Mouse (Mus musculus) hindbrain, embryonic 11.5 days (tissue): ENCODE measurements around the gene 0610040J01Rik. TPM values are rescaled to one million over a fixed set of nuclear protein-coding genes. Genes with fewer than 3 reads are reported as not detected.

Experiments used
- ATAC-seq: fragments of 200-750 bp; cut with Nextera tagmentation; 2 replicates; pipeline ENCODE4 v1.8.0; 2017; ENCODE audit warnings: mild to moderate bottlenecking, moderate TSS enrichment, moderate library complexity; ENCODE audit not compliant: low FRiP score
- DNase-seq: peaks from one replicate; pipeline ENCODE4 v3.0.0-alpha.2; 2015; ENCODE audit warnings: low spot score
- H3K27ac ChIP-seq: fragments of 300-500 bp; sonication (generic); 2 replicates; pipeline ENCODE4 v1.5.1; 2014; ENCODE audit warnings: mild to moderate bottlenecking, low read depth, low read length
- H3K27me3 ChIP-seq: fragments of 300-500 bp; sonication (generic); 2 replicates; pipeline ENCODE4 v1.6.1; 2014; ENCODE audit warnings: mild to moderate bottlenecking, low read length, moderate library complexity, mixed read lengths; ENCODE audit not compliant: control insufficient read depth, insufficient read depth
- H3K36me3 ChIP-seq: fragments of 300-500 bp; sonication (generic); 2 replicates; pipeline ENCODE4 v1.6.1; 2014; ENCODE audit warnings: mild to moderate bottlenecking, low read length, moderate library complexity, mixed read lengths; ENCODE audit not compliant: control insufficient read depth, insufficient read depth
- H3K4me1 ChIP-seq: fragments of 300-500 bp; sonication (generic); replicated peaks from 2 replicates; pipeline ENCODE4 v1.6.1; 2014; ENCODE audit warnings: low read length, mixed read lengths; ENCODE audit not compliant: control insufficient read depth, insufficient read depth
- H3K4me2 ChIP-seq: fragments of 300-500 bp; sonication (generic); replicated peaks from 2 replicates; pipeline ENCODE4 v1.6.1; 2014; ENCODE audit warnings: mild to moderate bottlenecking, low read depth, low read length
- H3K4me3 ChIP-seq: fragments of 300-500 bp; sonication (generic); 2 replicates; pipeline ENCODE4 v1.5.1; 2014; ENCODE audit warnings: low read depth, low read length
- H3K9ac ChIP-seq: fragments of 300-500 bp; sonication (generic); 2 replicates; pipeline ENCODE4 v1.6.1; 2014; ENCODE audit warnings: low read depth, low read length
- H3K9me3 ChIP-seq: fragments of 300-500 bp; sonication (generic); 2 replicates; pipeline ENCODE4 v1.6.1; 2016; ENCODE audit warnings: low read length; ENCODE audit not compliant: control insufficient read depth
- WGBS: fragments of 180-500 bp; shearing (Covaris S2); extraction: QIAGEN DNeasy Blood & Tissue Kit; methylation state at CpG from one replicate; pipeline ENCODE4 v1.1.7; 2014; 5-methylcytosine and 5-hydroxymethylcytosine counted together
- polyA plus RNA-seq: library from polyadenylated mRNA; unstranded; fragments of >200 nt; fragmentation: Nextera tagmentation; extraction: Ambion mirVana; gene quantifications from 2 replicates; pipeline ENCODE4 v1.2.1, GENCODE M21; 2014

The 0610040J01Rik gene
- polyA plus RNA-seq, 1 experiment from 2014 or later = 2.6 TPM

DNA sequence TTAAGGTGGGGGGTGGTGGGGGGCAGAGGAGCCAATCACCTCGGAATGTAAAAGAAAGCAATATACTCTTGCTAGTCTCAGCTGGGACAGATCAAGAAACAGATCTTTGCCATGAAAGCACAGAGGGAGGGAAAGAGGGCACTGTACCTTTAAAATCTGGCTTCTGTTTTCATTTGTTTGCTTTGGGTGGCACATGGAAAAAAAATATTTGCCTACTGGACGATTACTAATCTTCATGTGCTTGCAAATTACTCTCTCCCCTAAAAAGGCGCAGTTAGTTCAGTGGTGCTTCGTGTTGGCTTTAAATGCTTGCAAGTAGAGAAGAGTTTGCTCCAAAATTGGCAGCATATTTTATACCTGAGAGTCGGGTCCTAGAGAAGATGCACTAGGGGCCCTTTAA is 13.7 kb downstream of the 0610040J01Rik start:
- 72% methylated on average over 5 of the region's 5 CpGs for WGBS

DNA sequence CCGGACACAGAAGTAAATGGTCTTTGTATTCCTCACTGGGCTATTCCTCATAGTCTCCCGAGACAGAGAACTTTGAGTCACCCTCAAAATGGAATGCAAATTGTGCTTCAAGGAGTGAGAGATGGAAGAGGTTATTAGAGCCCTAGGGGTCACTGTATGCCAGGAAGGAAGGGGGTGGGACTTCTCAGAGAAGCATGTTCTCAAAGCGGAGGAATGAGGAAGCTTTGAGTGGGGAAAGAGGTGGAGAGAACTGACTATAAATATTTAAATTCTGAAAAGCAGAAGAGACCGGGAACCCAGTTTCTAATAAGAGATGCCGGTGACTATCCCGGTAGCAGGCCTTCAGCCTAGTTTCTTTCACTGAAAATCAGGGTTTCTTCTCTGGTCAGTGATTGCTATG is 14.8 kb downstream of the 0610040J01Rik start:
- WGBS = 76% methylated on average over 6 of the region's 6 CpGs
- Histone ChIP-seq H3K27me3 (no peaks in the 10 kb centered on the region), H3K36me3 (no peaks in the 10 kb centered on the region), H3K4me1 (no peaks in the 10 kb centered on the region), H3K4me2 (no peak overlapping the region), H3K4me3 (no peak overlapping the region), H3K9me3 (no peaks in the 10 kb centered on the region), H3K9ac (no peak overlapping the region), H3K27ac (no peak overlapping the region)
- no peak for DNase-seq
- ATAC-seq = no peak

More for the DNA sequence above, 13.7 kb downstream of the 0610040J01Rik start:
- no peak overlapping the region for H3K9ac ChIP-seq
- no peak overlapping the region for H3K4me2 ChIP-seq
- H3K4me1 ChIP-seq = no peaks in the 10 kb centered on the region
- no peaks in the 10 kb centered on the region for H3K36me3 ChIP-seq
- no peak overlapping the region for H3K27ac ChIP-seq
- ATAC-seq (no peak), DNase-seq (no peak)
- H3K9me3 ChIP-seq = no peaks in the 10 kb centered on the region
- H3K4me3 ChIP-seq = no peak overlapping the region
- no peaks in the 10 kb centered on the region for H3K27me3 ChIP-seq

DNA sequence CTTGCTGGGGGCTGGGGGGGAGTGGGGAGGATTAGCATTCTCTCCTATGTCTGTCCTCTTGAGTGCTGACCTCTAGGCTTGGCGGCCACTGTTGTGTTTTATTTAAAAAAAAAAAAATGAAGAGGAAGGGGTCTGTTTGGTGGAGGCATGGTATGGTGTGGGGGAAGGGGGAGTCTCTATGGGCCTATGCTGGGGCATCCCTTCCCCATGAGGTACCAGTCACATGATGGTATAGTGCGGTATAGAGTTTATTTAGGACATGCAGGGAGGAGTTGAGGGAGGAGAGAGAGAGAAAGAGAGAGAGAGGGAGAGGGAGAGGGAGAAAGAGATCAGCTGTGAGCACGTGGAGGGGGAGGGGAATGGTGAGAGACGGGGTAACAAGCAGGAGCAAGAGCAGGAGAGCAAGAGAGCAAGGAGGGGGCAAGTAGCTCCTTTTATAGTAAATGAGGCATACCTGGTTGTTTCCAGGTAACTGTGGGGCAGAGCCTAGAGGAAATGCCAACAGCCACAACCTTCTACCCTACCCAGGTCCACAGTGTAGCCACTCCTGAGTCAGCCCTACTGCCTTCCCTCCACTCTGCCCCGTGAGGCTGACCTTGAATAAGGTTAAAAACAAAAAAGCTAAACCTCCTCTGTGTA is 15.4 kb downstream of the 0610040J01Rik start:
- no peak overlapping the region for H3K27ac ChIP-seq
- WGBS = 66% methylated on average over 5 of the region's 5 CpGs
- no peaks in the 10 kb centered on the region for H3K9me3 ChIP-seq
- ATAC-seq (no peak), DNase-seq (no peak)
- no peak overlapping the region for H3K4me2 ChIP-seq
- no peaks in the 10 kb centered on the region for H3K27me3 ChIP-seq
- H3K4me1 ChIP-seq = no peaks in the 10 kb centered on the region
- H3K9ac ChIP-seq = no peak overlapping the region
- H3K36me3 ChIP-seq = no peaks in the 10 kb centered on the region
- no peak overlapping the region for H3K4me3 ChIP-seq

DNA sequence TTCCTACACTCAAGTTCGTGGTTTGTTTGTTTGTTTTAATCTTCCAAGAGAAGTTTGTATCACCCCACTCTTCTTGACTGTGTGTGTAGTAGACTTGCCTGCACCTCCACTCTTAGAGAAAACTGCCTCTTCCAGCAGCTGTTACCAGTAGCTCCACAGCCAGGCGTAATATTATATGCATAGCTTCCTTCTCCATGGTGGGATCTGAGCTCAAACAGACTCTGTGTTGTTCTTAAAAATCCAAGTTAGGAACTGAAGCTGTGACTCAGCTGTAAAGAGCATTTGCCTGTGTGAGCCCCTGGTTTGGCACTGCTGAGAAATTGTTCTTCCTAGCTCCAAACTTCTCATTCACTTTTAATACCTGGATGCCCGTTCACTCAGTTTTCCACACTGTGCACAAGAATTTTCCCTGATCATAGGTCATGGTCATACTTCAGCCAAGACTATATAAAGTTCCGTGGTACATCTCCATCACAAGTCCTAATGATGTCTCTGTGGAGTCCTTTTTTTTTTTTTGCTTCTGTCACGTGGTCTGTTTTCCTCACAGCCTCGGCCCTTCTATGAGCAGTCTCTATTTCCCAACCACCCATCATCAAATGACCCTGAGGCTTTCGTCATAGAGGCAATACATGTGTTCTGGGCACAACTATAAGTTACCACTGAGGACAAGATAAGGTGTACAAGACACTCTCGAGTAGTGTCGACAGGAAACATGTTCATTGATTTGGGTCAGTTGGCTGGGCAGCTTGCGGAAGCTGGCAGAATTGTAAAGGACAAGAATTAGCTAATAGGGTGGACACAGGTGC is 16.4 kb downstream of the 0610040J01Rik start:
- no peaks in the 10 kb centered on the region for H3K36me3 ChIP-seq
- H3K27ac ChIP-seq = no peak overlapping the region
- H3K9me3 ChIP-seq = no peaks in the 10 kb centered on the region
- no peaks in the 10 kb centered on the region for H3K4me1 ChIP-seq
- H3K4me3 ChIP-seq = no peak overlapping the region
- no peak overlapping the region for H3K9ac ChIP-seq
- no peaks in the 10 kb centered on the region for H3K27me3 ChIP-seq
- H3K4me2 ChIP-seq = no peak overlapping the region
- DNase-seq (no peak), ATAC-seq (no peak)
- 84% methylated on average over 10 of the region's 10 CpGs for WGBS

DNA sequence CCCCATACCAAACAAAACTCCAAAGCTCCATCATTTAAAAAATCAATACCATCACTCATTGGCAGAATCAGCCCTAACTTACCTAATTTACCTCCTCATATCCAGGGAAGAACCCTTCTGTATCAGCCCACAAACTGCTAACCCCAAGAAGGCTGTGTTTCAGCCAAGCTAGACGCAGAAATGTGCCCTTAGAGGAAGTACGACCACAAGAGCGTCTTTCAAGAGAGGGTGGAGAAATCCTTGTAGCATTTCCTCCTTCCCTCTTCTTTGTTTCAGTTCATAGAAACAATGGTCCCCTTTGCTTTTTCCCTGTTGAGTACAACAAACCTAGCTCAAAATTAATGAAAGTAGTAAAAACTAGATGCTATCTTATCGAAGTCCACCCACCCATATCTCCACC is 18.9 kb downstream of the 0610040J01Rik start:
- H3K27me3 ChIP-seq = no peaks in the 10 kb centered on the region
- H3K9ac ChIP-seq = no peak overlapping the region
- H3K4me1 ChIP-seq = no peaks in the 10 kb centered on the region
- DNase-seq = no peak
- no peak for ATAC-seq
- H3K9me3 ChIP-seq = no peaks in the 10 kb centered on the region
- no peaks in the 10 kb centered on the region for H3K36me3 ChIP-seq
- H3K27ac ChIP-seq = no peak overlapping the region
- H3K4me3 ChIP-seq = no peak overlapping the region
- WGBS = 87% methylated on average over 4 of the region's 4 CpGs
- no peak overlapping the region for H3K4me2 ChIP-seq

DNA sequence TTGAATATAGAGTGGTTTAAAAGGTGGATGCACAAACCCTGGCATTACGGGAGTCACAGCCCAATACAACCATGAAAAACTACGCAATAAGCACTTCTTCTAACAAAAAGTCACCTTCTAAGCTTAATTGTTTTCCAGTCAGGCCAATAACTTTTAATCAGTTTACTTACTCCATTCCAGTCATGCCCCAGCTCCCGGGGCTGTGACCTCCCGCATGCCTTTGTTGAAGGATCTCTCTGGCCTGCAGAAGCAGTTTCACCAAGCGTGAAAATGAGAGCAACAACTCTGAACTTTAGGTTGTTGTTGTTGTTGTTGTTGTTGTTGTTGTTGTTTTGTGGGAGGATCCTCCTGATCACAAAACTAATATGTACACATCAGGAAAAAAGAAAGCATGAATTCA is 21.8 kb downstream of the 0610040J01Rik start:
- DNase-seq (no peak), ATAC-seq (no peak)
- H3K9ac ChIP-seq = no peak overlapping the region
- H3K27me3 ChIP-seq = no peaks in the 10 kb centered on the region
- no peaks in the 10 kb centered on the region for H3K4me1 ChIP-seq
- no peaks in the 10 kb centered on the region for H3K9me3 ChIP-seq
- 59% methylated on average over 5 of the region's 5 CpGs for WGBS
- H3K27ac ChIP-seq = no peak overlapping the region
- H3K36me3 ChIP-seq = no peaks in the 10 kb centered on the region
- H3K4me2 ChIP-seq = no peak overlapping the region
- no peak overlapping the region for H3K4me3 ChIP-seq

DNA sequence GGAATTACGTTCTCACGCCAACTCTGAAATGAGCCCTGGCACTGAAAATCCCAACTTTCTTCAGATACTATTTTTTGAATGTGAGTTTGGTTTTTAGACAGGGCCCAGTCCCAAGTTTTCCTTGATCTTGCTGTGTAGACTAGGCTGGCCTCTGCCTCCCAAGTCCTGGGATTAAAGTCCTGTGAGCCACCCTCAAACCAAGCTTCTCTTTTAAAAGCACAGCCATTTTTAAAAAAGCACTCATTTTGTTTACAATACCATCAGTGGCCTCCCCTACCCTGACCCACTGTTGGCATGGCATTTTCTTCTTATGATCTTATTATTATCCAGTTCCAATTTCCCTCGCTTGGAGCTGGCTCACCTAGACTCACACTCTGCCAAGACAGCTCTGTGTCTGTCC is 22.3 kb downstream of the 0610040J01Rik start:
- H3K9me3 ChIP-seq = no peaks in the 10 kb centered on the region
- no peaks in the 10 kb centered on the region for H3K36me3 ChIP-seq
- ATAC-seq (no peak), DNase-seq (no peak)
- no peak overlapping the region for H3K4me2 ChIP-seq
- no peak overlapping the region for H3K27ac ChIP-seq
- no peak overlapping the region for H3K9ac ChIP-seq
- 83% methylated on average over 3 of the region's 3 CpGs for WGBS
- H3K27me3 ChIP-seq = no peaks in the 10 kb centered on the region
- no peaks in the 10 kb centered on the region for H3K4me1 ChIP-seq
- no peak overlapping the region for H3K4me3 ChIP-seq

DNA sequence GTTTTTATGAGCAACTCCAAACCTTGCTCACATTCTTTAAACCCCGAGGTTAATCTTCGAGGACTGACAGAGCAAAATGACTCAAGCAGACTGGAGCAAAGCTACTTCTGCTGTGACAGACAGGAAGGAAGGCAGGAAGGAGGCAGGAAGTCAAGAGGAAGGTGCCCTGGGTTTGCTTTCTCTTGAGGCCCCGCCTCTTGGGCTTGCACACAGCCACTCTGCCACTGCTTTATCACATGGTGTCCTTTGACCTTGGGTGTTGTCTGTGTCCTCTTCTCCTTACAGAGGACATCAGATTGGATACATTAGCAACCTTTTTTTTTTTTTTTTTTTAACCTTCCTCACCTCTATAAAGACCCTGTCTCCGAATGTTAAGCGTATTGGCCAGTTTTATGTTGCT is 25.0 kb downstream of the 0610040J01Rik start:
- no peaks in the 10 kb centered on the region for H3K9me3 ChIP-seq
- DNase-seq = no peak
- H3K27ac ChIP-seq = no peak overlapping the region
- 86% methylated on average over 5 of the region's 5 CpGs for WGBS
- H3K27me3 ChIP-seq = no peaks in the 10 kb centered on the region
- no peak overlapping the region for H3K4me2 ChIP-seq
- H3K4me3 ChIP-seq = no peak overlapping the region
- H3K36me3 ChIP-seq = no peaks in the 10 kb centered on the region
- no peak overlapping the region for H3K9ac ChIP-seq
- no peaks in the 10 kb centered on the region for H3K4me1 ChIP-seq
- ATAC-seq = no peak

DNA sequence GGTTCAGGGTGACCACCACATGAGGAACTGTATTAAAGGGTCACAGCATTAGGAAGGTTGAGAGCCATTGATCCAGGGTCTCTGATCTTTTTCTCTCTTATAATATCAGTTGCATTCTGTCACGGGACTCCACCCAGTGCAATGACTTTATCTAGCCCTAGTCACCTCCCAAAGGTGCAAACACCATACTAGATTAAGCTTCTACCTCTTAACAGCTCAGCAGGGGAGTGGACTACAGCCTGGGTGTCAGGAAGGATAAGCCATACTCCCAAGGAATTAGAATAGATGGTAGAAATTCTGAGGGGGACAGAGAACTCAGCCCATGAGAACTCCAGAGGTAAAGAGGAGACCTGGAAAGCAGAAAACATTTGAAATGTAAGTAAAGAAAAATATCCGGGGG is 25.7 kb downstream of the 0610040J01Rik start:
- Histone ChIP-seq H3K4me2 (no peak overlapping the region), H3K27me3 (no peaks in the 10 kb centered on the region), H3K4me1 (no peaks in the 10 kb centered on the region), H3K9ac (no peak overlapping the region), H3K4me3 (no peak overlapping the region), H3K9me3 (no peaks in the 10 kb centered on the region), H3K36me3 (no peaks in the 10 kb centered on the region), H3K27ac (no peak overlapping the region)
- DNase-seq (no peak), ATAC-seq (no peak)
- WGBS = 88% methylated on average over 2 of the region's 2 CpGs
